Mouse (Mus musculus) cerebellum, postnatal 14 days (tissue): ENCODE data around the gene Cd8a.
A peak's percentile ranks its signal among the peaks of the same experiment; 100 is the strongest.

Experiments used
- DNase-seq, 2 experiments: peaks; one replicate each; pipeline ENCODE4 v3.0.0; 2021; ENCODE audit warnings: mixed read lengths in 2 of 2

The Cd8a gene

GRCm38 (mm10) chr6:71372041-71372720 lies 1.0 kb upstream of the Cd8a start:
- no peak for DNase-seq

GRCm38 (mm10) chr6:71374311-71374829 lies 1.1 kb downstream of the Cd8a start:
- no peak for DNase-seq

- no peak for DNase-seq
Measured at GRCm38 (mm10) chr6:71374921-71375320, 1.7 kb downstream of the Cd8a start.

DNA sequence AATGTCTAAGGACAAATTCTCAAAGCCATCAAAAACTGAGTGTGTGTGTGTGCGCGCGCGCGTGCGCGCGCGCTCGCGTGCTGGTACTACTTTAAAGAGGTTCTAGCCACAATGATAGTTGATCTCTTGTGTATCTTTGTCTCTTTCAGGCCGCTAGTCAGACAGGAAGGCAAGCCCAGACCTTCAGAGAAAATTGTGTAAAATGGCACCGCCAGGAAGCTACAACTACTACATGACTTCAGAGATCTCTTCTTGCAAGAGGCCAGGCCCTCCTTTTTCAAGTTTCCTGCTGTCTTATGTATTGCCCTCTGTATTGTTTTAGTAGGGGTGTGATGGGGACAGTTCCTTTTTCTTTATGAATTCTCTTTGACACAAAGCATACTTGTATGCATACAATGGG lies 3.5 kb downstream of the Cd8a start:
- no peak for DNase-seq

DNA sequence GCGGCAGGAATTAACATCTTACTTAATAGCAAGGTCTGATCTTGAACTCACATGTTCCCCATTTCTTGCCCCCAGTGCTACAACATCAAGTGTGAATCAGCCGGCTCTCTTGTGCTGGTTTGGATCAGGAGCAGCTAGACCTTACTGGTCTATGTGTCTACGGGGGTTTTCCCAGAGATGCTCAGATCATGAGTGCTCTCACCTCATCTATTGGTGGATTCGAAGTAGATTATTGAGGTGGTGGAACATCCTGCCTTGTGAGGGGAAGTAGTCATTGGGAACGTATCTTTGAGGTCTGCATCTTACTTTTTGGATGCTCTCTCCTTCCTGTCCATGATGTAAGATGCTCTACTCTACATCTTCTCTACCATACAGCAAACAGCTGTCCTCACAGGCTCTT lies 8.4 kb downstream of the Cd8a start:
- DNase-seq: no peak

DNA sequence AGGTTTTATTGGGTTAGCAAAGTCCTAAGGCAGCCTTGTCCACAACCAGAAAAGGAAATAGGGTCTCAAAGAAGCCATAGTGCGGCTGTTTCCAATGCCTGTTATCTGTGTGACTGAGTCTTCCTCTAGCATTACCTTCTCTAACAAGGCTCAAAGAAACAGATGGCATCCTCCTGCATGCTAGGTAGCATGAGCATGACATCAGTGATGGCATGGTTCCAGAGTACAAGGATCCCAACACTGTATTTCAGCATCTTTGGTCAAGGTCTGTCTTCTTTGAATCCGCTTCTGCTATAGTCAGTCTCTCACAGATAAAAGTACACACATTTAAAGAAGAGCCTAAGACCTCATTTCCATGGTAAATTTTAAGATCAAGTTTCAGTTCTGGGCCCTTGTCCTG lies 17.3 kb downstream of the Cd8a start:
- DNase-seq: peak; percentile 75 to 81

DNA sequence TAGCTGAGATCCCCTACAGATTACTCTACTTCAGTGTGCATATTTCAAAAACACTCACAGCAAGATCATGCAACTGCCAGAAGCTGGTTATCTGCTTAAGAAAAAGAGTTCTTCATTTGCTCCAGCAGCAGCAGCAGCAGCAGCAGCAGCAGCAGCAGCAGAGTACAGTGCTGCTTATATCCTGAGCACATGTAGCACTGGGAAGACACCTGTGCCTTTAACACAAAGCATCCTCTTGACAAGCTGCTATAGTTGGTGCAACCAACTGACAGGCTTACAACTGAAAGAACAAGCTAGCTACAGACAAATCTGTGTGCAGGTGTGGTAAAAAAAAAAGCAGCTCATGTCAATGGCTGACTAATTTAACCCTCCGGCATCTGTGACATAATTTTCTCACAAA lies 22.8 kb downstream of the Cd8a start:
- DNase-seq: no peak

DNA sequence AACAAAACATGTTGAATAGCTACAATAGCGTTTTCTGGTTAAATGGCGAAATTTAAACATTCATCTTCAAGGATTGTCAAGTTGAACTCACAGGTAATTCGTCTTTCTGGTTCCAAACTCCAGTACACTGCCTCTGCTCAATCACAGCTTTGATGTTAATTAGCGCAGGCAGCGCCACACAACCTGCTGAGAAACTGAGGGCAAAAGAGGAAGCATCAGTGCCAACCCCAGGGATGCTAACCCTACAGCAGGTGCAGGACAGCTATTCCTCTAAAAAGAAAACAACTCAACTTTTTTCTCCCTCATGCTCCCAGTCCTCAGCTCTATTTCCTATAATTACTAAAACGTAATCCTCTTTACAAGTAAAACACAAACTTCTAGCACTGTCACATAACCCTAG lies 23.5 kb downstream of the Cd8a start:
- no peak for DNase-seq

DNA sequence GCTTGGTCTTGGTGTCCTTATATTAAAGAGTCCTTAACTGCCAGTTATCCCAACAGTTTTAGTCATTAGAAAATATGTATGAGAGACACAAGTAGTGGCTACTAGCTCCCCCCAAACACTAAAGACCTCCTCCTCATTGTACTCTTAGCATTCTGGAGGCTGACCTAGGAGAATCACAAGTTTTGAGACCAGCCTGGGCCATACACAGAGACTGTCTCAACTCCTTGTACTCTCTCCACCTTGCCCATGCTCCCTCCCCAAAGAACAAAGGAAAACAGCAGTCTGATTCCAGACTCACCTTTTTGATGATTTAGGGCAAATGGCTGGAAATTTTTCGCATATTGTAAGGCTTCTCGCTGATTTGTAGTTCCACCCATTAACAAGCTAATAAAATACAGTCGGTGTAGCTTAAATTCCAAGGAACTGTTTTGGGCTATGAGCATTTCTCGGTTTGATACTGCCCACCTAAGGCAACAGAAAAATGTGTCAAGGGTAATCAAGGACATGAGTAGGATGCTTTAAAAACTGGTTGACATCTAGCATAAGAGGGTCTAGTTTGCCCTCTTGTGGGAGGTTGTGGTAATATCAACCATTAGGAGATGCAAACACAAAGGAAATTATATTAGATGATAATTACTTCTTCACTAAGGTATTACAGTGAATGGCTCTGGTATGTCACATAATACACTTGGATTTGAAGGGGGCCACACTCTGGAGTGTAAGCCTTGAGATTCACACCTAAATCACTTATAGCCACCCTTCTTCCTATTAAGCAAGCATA lies 25.8 kb downstream of the Cd8a start:
- peak; percentile 71 to 75 for DNase-seq

DNA sequence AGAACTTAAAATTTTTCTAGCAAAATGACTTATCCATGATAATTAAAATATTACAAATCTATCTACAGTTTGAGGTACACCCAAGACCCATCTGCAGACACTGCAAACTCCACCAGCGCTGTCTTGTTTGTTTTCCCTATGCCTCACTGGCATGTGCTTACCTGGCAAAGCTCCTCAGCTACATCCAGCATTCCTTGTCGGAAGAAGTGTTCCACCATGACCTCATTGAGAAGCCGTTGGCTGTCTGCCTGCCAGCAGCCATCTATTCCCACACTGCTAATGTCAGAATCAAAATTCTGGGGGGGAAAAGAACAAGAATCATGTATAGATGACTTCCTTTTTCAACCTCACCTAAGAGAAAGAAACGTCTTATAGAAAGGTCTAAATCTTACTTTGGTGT lies 41.4 kb downstream of the Cd8a start:
- peak; percentile 74 to 76 for DNase-seq

DNA sequence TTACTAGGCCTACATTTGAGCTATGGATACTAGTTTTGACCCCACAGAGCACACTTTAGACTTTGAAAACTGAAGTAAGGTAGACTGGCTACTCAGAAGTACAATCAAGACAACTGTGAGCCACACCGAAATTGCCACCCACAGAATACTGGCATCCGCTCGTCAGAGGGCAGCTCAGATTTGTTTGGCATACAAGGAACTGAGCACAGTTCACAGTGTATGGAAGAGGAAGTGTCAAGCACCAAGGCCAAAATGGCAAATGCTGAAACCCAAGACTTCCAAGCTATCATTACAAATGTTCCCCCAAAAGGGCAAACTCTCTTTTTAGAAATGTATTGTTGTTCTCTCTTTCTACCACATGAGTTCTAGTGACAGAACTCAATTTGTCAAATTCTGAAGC lies 42.2 kb downstream of the Cd8a start:
- no peak for DNase-seq

DNA sequence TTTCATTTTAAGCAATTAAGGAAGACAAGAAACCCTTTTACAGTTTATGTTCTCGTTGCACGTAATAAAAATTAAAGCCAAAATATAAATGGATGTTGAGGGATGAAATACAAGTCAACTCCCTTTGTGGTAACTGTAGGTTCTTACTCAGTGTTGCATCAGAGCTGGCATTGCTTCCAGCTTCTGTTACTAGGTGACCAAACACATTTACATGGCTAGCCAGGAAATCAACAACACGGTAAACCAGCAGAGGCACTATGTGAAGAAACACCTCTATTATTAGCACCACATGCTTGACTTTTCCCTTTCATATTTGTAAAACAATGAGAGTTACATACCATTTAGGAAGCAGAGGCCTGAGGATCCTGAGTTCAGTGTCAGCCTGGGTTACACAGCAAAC lies 45.6 kb downstream of the Cd8a start:
- DNase-seq: no peak

DNA sequence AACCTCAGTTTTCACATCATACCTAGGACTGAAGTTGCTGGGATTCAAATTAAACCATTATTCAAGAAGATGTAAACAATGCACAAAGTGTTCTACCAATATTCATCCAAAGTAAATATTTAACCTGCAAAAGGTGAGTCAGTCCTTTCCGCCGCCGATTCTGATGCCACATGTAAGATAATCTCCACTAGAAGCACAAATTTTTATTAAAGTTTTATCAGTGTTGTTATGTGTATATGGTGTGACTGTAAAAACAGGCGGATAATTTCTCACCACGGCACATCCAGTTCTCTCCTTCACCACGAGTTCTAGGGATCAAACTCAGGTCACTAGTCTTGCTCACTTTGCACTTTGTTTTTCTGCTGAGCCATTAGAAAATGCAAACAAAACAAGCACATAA lies 47.6 kb downstream of the Cd8a start:
- no peak for DNase-seq

- DNase-seq: no peak
Measured at GRCm38 (mm10) chr6:71422162-71422561, 48.9 kb downstream of the Cd8a start.

DNA sequence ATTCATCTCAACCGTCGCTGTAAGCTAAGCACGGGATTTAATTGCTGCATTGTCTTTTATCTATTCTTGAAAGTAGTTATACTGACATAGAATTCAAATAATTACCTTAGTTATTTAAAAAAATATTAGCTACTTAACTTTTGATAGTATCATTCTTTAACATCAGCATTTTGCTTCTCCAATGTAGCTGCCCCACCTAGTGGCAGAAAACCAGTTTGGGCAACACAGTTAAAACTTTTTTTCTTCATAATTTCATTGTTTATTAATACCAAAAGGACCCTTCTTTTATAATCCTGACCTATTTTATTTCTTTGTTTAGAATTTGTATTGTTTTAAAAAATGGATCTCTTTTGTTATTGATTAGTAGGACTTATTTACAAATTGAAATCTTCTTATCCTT lies 49.9 kb downstream of the Cd8a start:
- DNase-seq: peak in 1 of 2 experiments; percentile 36

GRCm38 (mm10) chr6:71425681-71426080 lies 52.5 kb downstream of the Cd8a start:
- DNase-seq: no peak

DNA sequence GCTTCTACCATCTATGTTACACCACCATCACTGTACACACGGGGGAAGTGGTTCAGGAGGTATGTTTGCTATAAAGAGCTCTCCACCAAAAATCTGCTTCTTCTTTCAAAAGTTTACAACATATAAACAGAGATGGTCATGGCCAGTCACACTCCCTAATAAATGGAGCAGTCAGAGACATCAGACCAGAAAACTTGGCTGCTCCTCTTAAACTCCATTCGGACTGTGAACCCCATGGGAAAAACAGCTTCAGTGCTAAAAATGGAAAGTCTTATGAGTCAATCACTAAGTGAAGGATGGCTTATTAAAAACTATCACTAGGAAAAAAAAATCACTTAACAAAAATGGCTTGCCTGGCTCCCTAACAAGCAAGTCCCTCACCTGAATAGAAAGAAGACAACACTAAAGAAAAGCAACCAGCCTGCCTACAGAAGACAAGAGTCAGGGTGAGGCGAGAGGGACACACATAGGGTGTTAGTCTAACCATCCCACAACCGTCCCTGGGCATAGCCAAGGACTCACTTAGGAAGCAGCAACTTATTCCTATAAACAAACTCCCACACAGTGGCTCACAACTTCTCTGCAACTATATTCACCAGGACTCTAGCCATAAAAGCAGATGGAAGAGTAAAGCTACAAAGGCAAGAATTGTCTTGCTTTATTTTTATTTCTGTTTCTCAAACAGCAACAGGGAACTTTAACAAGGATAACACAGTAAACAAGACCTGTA lies 54.9 kb downstream of the Cd8a start:
- no peak for DNase-seq
